Mouse (Mus musculus) thymus, postnatal 0 days (tissue): ENCODE measurements around the gene C2cd4d. TPM values are rescaled to one million over a fixed set of nuclear protein-coding genes. Genes with fewer than 3 reads are reported as not detected.
A peak's percentile ranks its signal among the peaks of the same experiment; 100 is the strongest.

Experiments
- DNase-seq: peaks from one replicate; pipeline ENCODE4 v3.0.0-alpha.2; 2015; ENCODE audit warnings: low spot score
- polyA plus RNA-seq: library from polyadenylated mRNA; unstranded; fragments of >200 nt; fragmentation: Nextera tagmentation; extraction: Ambion mirVana; gene quantifications from 2 replicates; pipeline ENCODE4 v1.2.1, GENCODE M21; 2015

C2cd4d gene
- polyA plus RNA-seq, 1 experiment from 2014 or later: 3.6 TPM

GRCm38 (mm10) chr3:94375861-94376260 is 13.6 kb downstream of the C2cd4d start:
- peak; percentile 74 for DNase-seq

GRCm38 (mm10) chr3:94377028-94377923 is 15.0 kb downstream of the C2cd4d start:
- DNase-seq: peak; percentile 97

DNA sequence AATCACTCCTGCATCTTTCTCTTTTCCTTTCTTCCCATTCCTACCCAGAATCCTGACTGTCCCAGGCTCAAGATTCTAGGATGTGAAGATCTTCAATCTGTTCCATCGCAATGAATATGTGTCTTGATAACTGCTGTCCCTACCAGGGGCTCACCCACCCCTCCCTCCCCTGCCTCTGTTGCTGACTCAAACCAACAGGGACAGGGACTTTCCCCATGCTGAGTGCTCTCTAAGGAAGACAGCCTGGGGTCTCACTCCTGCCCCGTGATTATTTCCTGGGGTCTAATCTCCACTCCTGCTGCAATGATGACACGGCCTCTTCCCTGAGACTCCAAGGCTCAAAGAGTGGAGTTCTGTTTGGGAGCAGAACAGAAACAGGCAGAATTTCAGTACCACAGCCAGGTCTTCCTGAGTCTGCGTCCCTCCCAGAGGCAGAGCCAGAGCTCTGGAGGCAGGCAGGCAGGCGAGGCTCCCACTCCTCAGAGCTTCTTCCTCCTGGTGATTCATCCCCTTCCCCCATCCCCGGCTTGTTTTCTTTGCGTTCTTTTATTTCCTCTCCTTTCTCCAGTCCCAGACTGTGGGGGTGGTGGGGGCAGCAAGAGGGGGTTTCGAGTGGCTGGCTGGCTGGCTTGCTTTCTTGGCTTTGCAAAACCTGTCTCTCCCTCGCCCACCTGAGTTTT is 17.7 kb downstream of the C2cd4d start:
- DNase-seq: peak; percentile 16

DNA sequence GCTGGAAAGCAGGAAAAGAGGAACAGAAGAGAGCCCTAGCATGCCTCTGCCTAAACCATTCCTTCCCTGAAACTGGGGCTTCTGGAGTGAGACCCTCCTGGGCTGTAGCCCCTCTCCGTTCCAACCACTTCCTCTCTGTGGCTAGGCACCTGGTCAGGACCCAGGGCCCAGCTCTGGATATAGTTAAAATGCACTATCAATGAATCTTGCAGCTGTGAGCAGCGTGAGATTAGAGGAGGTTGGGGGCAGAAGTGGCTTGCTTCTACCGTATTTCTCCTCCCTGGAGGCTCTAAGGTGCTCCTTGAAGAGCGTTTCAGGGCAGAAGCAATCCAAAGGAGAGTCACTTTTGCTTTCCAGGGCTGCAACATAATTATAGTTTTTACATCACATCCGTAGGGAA is 20.1 kb downstream of the C2cd4d start:
- DNase-seq: peak; percentile 77

DNA sequence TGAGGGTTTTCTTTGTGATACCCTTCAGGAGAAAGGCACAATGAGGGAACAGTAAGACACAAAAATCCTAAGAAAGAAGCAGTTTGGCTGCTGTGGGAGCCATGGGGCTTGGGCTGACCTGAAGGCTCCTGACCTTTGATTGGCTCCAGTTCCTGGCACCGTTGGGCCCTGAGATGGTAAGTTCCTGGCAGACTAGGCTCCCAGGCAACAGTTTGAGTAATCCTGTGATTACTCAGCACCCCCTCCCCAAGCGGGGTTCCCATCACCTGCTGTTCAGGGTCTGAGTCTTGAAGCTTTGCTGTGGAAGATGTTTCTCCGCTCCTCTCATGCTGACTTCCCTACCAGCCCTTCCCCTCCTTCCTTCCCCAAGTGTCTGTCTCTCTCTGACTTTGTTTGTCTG is 21.2 kb downstream of the C2cd4d start:
- DNase-seq: no peak

DNA sequence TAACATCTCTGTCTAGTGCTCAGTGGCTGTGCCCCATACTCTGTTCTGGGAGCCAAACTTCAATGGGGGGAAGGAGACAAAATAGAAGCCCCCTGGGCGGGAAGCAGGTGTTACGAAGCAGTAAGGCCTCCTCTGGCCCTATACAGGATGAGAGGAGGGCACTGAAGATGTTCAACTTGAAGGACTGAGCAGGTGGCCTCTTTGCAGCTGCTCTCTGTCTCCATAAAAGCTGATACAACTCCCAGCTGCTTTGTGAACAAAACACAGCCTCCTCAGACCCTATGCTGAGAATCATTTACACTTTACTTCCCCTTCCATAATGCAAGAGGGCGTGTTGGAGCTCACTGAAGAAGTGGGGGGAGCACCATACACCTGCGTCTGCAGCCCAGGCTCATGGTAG is 24.4 kb downstream of the C2cd4d start:
- DNase-seq: peak; percentile 90

GRCm38 (mm10) chr3:94387391-94387790 is 25.2 kb downstream of the C2cd4d start:
- no peak for DNase-seq

DNA sequence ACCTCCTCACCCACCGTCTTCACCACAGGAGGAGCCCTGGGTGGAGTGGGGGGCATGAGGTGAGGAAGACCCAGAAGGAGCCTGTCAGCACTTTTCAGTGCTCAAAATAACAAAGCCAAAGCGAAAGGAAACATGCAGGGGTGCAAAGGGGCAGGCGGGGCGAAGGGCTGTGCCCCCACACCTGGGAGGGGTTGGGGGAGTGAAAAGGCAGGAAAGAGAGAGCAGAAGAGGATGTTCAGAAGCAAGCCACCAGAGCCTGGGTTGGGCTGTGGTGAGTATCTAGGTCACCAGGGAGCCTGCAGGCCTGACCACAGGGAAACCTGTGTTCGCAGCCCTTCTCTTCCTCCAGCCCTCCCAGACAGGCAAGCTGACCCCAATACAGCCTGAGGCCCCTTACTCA is 25.8 kb downstream of the C2cd4d start:
- DNase-seq: peak; percentile 91

DNA sequence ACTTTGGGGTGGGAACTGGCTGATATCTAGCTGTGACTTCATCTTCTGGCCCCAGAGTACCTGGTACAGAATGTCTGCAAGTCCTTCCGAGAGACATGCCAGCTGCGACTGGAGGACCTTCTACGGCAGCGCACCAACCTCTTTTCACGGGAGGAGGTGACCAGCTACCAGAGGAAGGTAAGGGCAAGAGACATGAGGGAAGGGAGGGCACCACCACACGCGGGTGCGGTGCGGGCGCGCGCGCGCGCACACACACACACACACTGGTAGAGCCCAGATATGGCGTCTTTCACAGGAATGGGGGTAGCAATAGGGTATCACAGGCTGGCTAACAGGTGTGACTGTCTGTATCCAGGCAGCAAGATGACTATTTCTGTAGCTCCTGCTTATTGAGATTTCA is 27.2 kb downstream of the C2cd4d start:
- DNase-seq: peak; percentile 23

DNA sequence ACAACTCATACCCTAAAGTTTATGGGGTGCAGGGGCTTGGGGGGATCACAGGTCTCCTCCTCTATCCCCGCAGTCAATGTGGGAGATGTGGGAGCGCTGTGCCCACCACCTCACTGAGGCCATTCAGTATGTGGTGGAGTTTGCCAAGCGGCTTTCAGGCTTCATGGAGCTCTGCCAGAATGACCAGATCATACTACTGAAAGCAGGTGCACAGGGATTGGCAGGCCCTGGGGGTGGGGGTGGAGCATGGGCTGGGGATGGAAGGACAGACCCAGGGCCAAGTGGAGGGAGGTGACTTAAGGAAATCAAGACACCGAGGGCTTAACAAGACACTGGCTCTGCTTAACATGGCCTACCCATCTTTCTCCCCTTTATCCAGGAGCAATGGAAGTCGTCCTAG is 28.8 kb downstream of the C2cd4d start:
- no peak for DNase-seq

GRCm38 (mm10) chr3:94392128-94392527 is 29.9 kb downstream of the C2cd4d start:
- no peak for DNase-seq

- no peak for DNase-seq
These were observed 30.8 kb downstream of the C2cd4d start for GRCm38 (mm10) chr3:94393049-94393448.

DNA sequence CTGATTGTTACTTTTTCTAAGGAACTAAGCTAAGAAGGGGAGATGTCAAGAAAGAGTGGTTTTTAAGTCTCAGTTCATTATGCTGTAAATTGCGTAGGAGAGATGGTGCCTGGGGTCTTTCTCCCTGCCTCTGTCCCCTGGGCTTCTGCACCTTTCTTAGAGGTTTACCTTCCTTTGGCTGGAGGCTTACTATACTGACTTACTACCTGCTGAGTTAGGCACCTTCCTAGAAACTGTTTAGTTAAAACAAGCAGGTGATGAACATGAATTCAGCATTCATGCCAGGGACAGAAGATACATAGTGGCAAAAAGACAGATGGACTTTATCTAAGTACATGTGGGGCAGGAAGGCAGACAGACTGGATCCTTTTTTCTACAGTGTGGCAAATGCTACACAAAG is 34.1 kb downstream of the C2cd4d start:
- no peak for DNase-seq

GRCm38 (mm10) chr3:94396851-94397250 is 34.6 kb downstream of the C2cd4d start:
- no peak for DNase-seq

GRCm38 (mm10) chr3:94398217-94398616 is 36.0 kb downstream of the C2cd4d start, which contains the start of gene Lingo4:
Gene Lingo4, plus strand, starts transcription at chr3:94398517.
- DNase-seq: no peak

- peak; percentile 58 for DNase-seq
These were observed 36.8 kb downstream of the C2cd4d start for GRCm38 (mm10) chr3:94398943-94399481.

- DNase-seq: peak; percentile 4
These were observed 37.5 kb downstream of the C2cd4d start for GRCm38 (mm10) chr3:94399663-94400310.

DNA sequence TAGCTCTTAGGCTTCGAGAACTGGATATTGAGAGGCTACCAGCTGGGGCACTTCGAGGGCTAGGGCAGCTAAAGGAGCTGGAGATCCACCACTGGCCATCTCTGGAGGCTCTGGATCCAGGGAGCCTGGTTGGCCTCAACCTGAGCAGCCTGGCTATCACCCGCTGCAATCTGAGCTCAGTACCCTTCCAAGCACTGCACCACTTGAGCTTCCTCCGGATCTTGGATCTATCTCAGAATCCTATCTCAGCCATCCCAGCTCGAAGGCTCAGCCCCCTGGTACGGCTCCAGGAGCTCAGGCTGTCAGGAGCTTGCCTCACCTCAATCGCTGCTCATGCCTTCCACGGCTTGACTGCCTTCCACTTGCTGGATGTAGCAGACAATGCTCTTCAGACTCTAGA is 40.2 kb downstream of the C2cd4d start:
- DNase-seq: no peak

GRCm38 (mm10) chr3:94404366-94405054 is 42.3 kb downstream of the C2cd4d start:
- no peak for DNase-seq

DNA sequence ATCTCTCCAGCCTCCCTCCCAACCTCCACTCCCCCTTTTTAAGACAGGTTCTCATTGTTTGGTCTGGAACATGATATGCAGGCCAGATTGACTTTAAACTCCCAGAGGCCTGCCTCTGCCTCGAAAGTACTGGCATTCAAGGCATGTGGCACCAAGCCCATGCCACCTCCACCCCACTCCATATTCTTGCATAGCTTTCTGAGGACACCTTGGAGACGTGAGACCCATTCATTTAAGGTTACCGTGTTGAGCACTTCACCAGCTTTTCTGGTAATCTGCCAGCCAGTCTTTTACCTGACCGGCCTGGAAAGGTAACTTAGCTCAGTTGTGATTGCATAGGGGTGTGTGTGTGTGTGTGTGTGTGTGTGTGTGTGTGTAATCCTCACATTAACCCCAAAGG is 43.3 kb downstream of the C2cd4d start:
- DNase-seq: no peak

DNA sequence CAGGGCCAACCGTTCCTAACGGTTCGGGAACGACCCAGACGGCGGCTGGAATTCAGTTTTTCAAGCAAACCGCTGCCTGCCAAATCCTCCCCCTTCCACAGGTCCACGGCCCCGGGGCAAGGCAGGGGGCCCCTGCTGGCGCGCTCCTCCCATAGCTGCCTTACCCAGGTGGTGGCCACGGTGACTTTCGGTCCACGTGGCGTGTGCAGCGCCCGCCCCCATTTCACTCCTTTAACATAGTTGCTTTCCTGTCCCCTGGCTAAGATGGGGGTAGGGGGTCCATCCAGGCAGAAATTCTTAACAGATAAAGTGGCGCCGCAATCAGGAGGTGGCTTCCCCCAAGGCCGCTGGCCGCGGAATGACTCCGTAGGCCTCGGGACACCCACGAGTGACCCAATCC is 50.3 kb downstream of the C2cd4d start:
- DNase-seq: no peak
